Mouse (Mus musculus) heart, embryonic 13.5 days (tissue): ENCODE measurements around the gene Stxbp3. TPM values are rescaled to one million over a fixed set of nuclear protein-coding genes. Genes with fewer than 3 reads are reported as not detected.
A peak's percentile ranks its signal among the peaks of the same experiment; 100 is the strongest.
"Not testable (repeated sequence)": the region's sequence is repeated elsewhere in the genome, so short reads cannot be mapped to it uniquely, and the experiment has no call there.

Experiments used
- ATAC-seq: fragments of 200-750 bp; cut with Nextera tagmentation; 2 replicates; pipeline ENCODE4 v1.8.0; 2017; ENCODE audit warnings: moderate TSS enrichment; ENCODE audit not compliant: insufficient number of reproducible peaks, low FRiP score, low TSS enrichment; ENCODE audit errors: extremely low read depth
- H3K27ac ChIP-seq: fragments of 300-500 bp; sonication (generic); replicated peaks from 2 replicates; pipeline ENCODE4 v1.5.1; 2015; ENCODE audit warnings: moderate library complexity, mild to moderate bottlenecking, inconsistent platforms
- H3K27me3 ChIP-seq: fragments of 300-500 bp; sonication (generic); replicated peaks from 2 replicates; pipeline ENCODE4 v1.6.1; 2015; ENCODE audit warnings: mild to moderate bottlenecking, inconsistent platforms
- H3K36me3 ChIP-seq: fragments of 300-500 bp; sonication (generic); 2 replicates; pipeline ENCODE4 v1.6.1; 2015; ENCODE audit warnings: mild to moderate bottlenecking, inconsistent platforms
- H3K4me1 ChIP-seq: fragments of 300-500 bp; sonication (generic); 2 replicates; pipeline ENCODE4 v1.6.1; 2015; ENCODE audit warnings: inconsistent platforms
- H3K4me2 ChIP-seq: fragments of 300-500 bp; sonication (generic); 2 replicates; pipeline ENCODE4 v1.6.1; 2015; ENCODE audit warnings: inconsistent platforms, mild to moderate bottlenecking, moderate library complexity
- H3K4me3 ChIP-seq: fragments of 300-500 bp; sonication (generic); 2 replicates; pipeline ENCODE4 v1.5.1; 2015; ENCODE audit warnings: moderate library complexity, mild to moderate bottlenecking, inconsistent platforms
- H3K9ac ChIP-seq: fragments of 300-500 bp; sonication (generic); 2 replicates; pipeline ENCODE4 v1.6.1; 2015; ENCODE audit warnings: inconsistent platforms, mild to moderate bottlenecking, moderate library complexity
- H3K9me3 ChIP-seq: fragments of 300-500 bp; sonication (generic); 2 replicates; pipeline ENCODE4 v1.6.1; 2016; ENCODE audit warnings: inconsistent platforms
- WGBS: fragments of 180-500 bp; shearing (Covaris S2); methylation state at CpG from one replicate; pipeline ENCODE4 v1.1.7; 2015; ENCODE audit warnings: mixed read lengths; 5-methylcytosine and 5-hydroxymethylcytosine counted together
- polyA plus RNA-seq: library from polyadenylated mRNA; unstranded; fragments of >200 nt; fragmentation: Nextera tagmentation; extraction: Ambion mirVana; gene quantifications from 2 replicates; pipeline ENCODE4 v1.2.1, GENCODE M21; 2015

Stxbp3 gene
- polyA plus RNA-seq, 1 experiment from 2014 or later, result 24.2 TPM

GRCm38 (mm10) chr3:108879129-108879528 lies 38.8 kb upstream of the Stxbp3 start:
- Histone ChIP-seq H3K36me3 (no peaks in the 10 kb centered on the region), H3K4me3 (no peak overlapping the region), H3K4me1 (peaks cover 45% of the 10 kb centered on the region), H3K4me2 (no peak overlapping the region), H3K9me3 (no peaks in the 10 kb centered on the region), H3K27me3 (no peaks in the 10 kb centered on the region), H3K27ac (0 out of 2 replicates have a peak overlapping the region, but pooled peaks have one; percentile 32), H3K9ac (no peak overlapping the region)
- 42% methylated on average over 2 of the region's 2 CpGs for WGBS
- ATAC-seq, result no peak

- Histone ChIP-seq H3K27me3 (no peaks in the 10 kb centered on the region), H3K9me3 (0 out of 2 replicates have a peak, but pooled peaks cover 3% of the 10 kb centered on the region), H3K4me3 (no peak overlapping the region), H3K36me3 (no peaks in the 10 kb centered on the region), H3K27ac (no peak overlapping the region), H3K9ac (no peak overlapping the region), H3K4me1 (no peaks in the 10 kb centered on the region), H3K4me2 (no peak overlapping the region)
- no peak for ATAC-seq
- 72% methylated on average over 6 of the region's 6 CpGs for WGBS
These were observed 30.3 kb upstream of the Stxbp3 start for GRCm38 (mm10) chr3:108870631-108871030.

GRCm38 (mm10) chr3:108867449-108867848 lies 27.1 kb upstream of the Stxbp3 start:
- 82% methylated on average over 3 of the region's 3 CpGs for WGBS
- H3K4me2 ChIP-seq, result no peak overlapping the region
- H3K4me3 ChIP-seq, result no peak overlapping the region
- no peak for ATAC-seq
- H3K4me1 ChIP-seq, result no peaks in the 10 kb centered on the region
- H3K9ac ChIP-seq, result no peak overlapping the region
- H3K36me3 ChIP-seq, result no peaks in the 10 kb centered on the region
- no peak overlapping the region for H3K27ac ChIP-seq
- H3K27me3 ChIP-seq, result no peaks in the 10 kb centered on the region
- H3K9me3 ChIP-seq, result 0 out of 2 replicates have a peak, but pooled peaks cover 3% of the 10 kb centered on the region

- no peak overlapping the region for H3K4me3 ChIP-seq
- 88% methylated on average over 3 of the region's 3 CpGs for WGBS
- no peaks in the 10 kb centered on the region for H3K27me3 ChIP-seq
- ATAC-seq, result no peak
- no peak overlapping the region for H3K4me2 ChIP-seq
- H3K9me3 ChIP-seq, result 0 out of 2 replicates have a peak, but pooled peaks cover 3% of the 10 kb centered on the region
- H3K27ac ChIP-seq, result no peak overlapping the region
- H3K4me1 ChIP-seq, result no peaks in the 10 kb centered on the region
- no peak overlapping the region for H3K9ac ChIP-seq
- no peaks in the 10 kb centered on the region for H3K36me3 ChIP-seq
These were observed 25.4 kb upstream of the Stxbp3 start for GRCm38 (mm10) chr3:108865676-108866075.

GRCm38 (mm10) chr3:108865129-108865528 lies 24.8 kb upstream of the Stxbp3 start:
- H3K36me3 ChIP-seq, result no peaks in the 10 kb centered on the region
- H3K9me3 ChIP-seq, result 0 out of 2 replicates have a peak, but pooled peaks cover 3% of the 10 kb centered on the region
- H3K27ac ChIP-seq, result no peak overlapping the region
- H3K4me2 ChIP-seq, result no peak overlapping the region
- H3K4me3 ChIP-seq, result no peak overlapping the region
- no peak for ATAC-seq
- no peaks in the 10 kb centered on the region for H3K27me3 ChIP-seq
- no peaks in the 10 kb centered on the region for H3K4me1 ChIP-seq
- no peak overlapping the region for H3K9ac ChIP-seq
- WGBS, result 42% methylated on average over 3 of the region's 3 CpGs

GRCm38 (mm10) chr3:108863091-108863490 lies 22.8 kb upstream of the Stxbp3 start:
- Histone ChIP-seq H3K27ac (no peak overlapping the region), H3K4me1 (peaks cover 6% of the 10 kb centered on the region), H3K9me3 (0 out of 2 replicates have a peak, but pooled peaks cover 3% of the 10 kb centered on the region), H3K27me3 (no peaks in the 10 kb centered on the region), H3K9ac (no peak overlapping the region), H3K4me2 (no peak overlapping the region), H3K4me3 (no peak overlapping the region), H3K36me3 (no peaks in the 10 kb centered on the region)
- no peak for ATAC-seq
- WGBS, result 80% methylated on average over 10 of the region's 10 CpGs

- not testable (repeated sequence) for H3K27ac ChIP-seq, H3K36me3 ChIP-seq, H3K27me3 ChIP-seq, ATAC-seq, H3K4me3 ChIP-seq, H3K4me2 ChIP-seq, H3K9ac ChIP-seq, H3K9me3 ChIP-seq
- peaks cover 12% of the 10 kb centered on the region for H3K4me1 ChIP-seq
- WGBS, result 81% methylated on average over 4 of the region's 4 CpGs
These were observed 22.0 kb upstream of the Stxbp3 start for GRCm38 (mm10) chr3:108862282-108862681.

GRCm38 (mm10) chr3:108860786-108861185 lies 20.5 kb upstream of the Stxbp3 start:
- peaks cover 22% of the 10 kb centered on the region for H3K4me1 ChIP-seq
- WGBS, result 56% methylated on average over 2 of the region's 2 CpGs

GRCm38 (mm10) chr3:108858231-108858770 lies 18.0 kb upstream of the Stxbp3 start:
- H3K36me3 ChIP-seq, result no peaks in the 10 kb centered on the region
- H3K27me3 ChIP-seq, result no peaks in the 10 kb centered on the region
- 29% methylated on average over 7 of the region's 7 CpGs for WGBS
- no peak overlapping the region for H3K4me3 ChIP-seq
- peak overlapping the region; percentile 59 for H3K9ac ChIP-seq
- H3K9me3 ChIP-seq, result no peaks in the 10 kb centered on the region
- H3K4me2 ChIP-seq, result peak overlapping the region; percentile 49
- peak overlapping the region; percentile 73 for H3K27ac ChIP-seq
- ATAC-seq, result peak; percentile 56; the same call in 1 of the 2 replicates
- H3K4me1 ChIP-seq, result peaks cover 32% of the 10 kb centered on the region

More at GRCm38 (mm10) chr3:108860786-108861185, 20.5 kb upstream of the Stxbp3 start:
- Histone ChIP-seq H3K27me3 (no peaks in the 10 kb centered on the region), H3K4me3 (no peak overlapping the region), H3K9me3 (no peaks in the 10 kb centered on the region), H3K27ac (no peak overlapping the region), H3K4me2 (no peak overlapping the region), H3K36me3 (no peaks in the 10 kb centered on the region), H3K9ac (no peak overlapping the region)
- no peak for ATAC-seq

- 71% methylated on average over 1 of the region's 1 CpGs for WGBS
- H3K4me1 ChIP-seq, result peaks cover 32% of the 10 kb centered on the region
- no peak overlapping the region for H3K4me3 ChIP-seq
- H3K27ac ChIP-seq, result peak overlapping the region; percentile 73
- no peak for ATAC-seq
- H3K9me3 ChIP-seq, result no peaks in the 10 kb centered on the region
- H3K4me2 ChIP-seq, result peak overlapping the region; percentile 49; the same call in 1 of the 2 replicates
- H3K27me3 ChIP-seq, result no peaks in the 10 kb centered on the region
- no peak overlapping the region for H3K9ac ChIP-seq
- no peaks in the 10 kb centered on the region for H3K36me3 ChIP-seq
These were observed 17.4 kb upstream of the Stxbp3 start for GRCm38 (mm10) chr3:108857714-108858113.

GRCm38 (mm10) chr3:108857124-108857470 lies 16.8 kb upstream of the Stxbp3 start:
- no peaks in the 10 kb centered on the region for H3K27me3 ChIP-seq
- H3K9ac ChIP-seq, result no peak overlapping the region
- 42% methylated on average over 3 of the region's 3 CpGs for WGBS
- no peaks in the 10 kb centered on the region for H3K9me3 ChIP-seq
- H3K27ac ChIP-seq, result no peak overlapping the region; the same call in 1 of the 2 replicates
- H3K4me2 ChIP-seq, result no peak overlapping the region
- H3K4me1 ChIP-seq, result peaks cover 35% of the 10 kb centered on the region
- H3K36me3 ChIP-seq, result no peaks in the 10 kb centered on the region
- ATAC-seq, result no peak
- no peak overlapping the region for H3K4me3 ChIP-seq
